Mouse (Mus musculus): ENCODE results near the gene Vmn2r93. TPM values are rescaled to one million over a fixed set of nuclear protein-coding genes. Genes with fewer than 3 reads are reported as not detected.

The Vmn2r93 gene
- not detected in 2 replicates for polyA plus RNA-seq (2014; fragmentation: Nextera tagmentation; extraction: Ambion mirVana)

- Histone ChIP-seq H3K4me2 (ENCODE audit: low read length) (no peak within 1 kb of the TSS), H3K36me3 (ENCODE audit: control insufficient read depth, insufficient read depth, low read length) (no peaks in the 10 kb centered on the region), H3K27me3 (ENCODE audit: control insufficient read depth, insufficient read depth, low read length) (no peaks in the 10 kb centered on the region), H3K27ac (replicated peaks; ENCODE audit: low read depth, low read length) (no peak within 1 kb of the TSS), H3K9ac (replicated peaks; ENCODE audit: low read length) (no peak within 1 kb of the TSS), H3K9me3 (ENCODE audit: control insufficient read depth, low read length) (peaks cover 9% of the 10 kb centered on the region; the same call in 1 of the 2 replicates), H3K4me1 (ENCODE audit: control insufficient read depth, insufficient read depth, low read length) (no peaks in the 10 kb centered on the region), H3K4me3 (replicated peaks; ENCODE audit: low read depth, low read length) (no peak within 1 kb of the TSS)
- no peak for ATAC-seq (ENCODE audit: low FRiP score, low TSS enrichment)
- 38% methylated on average over 1 of the region's 1 CpGs for WGBS
- no peak for DNase-seq
Observed at GRCm38 (mm10) chr17:18297799-18298198, at the start of gene Vmn2r93. Gene Vmn2r93, plus strand, starts transcription at chr17:18298099.

- DNase-seq (no peak), ATAC-seq (ENCODE audit: low FRiP score, low TSS enrichment) (no peak)
- Histone ChIP-seq H3K4me1 (ENCODE audit: control insufficient read depth, insufficient read depth, low read length) (no peaks in the 10 kb centered on the region), H3K27me3 (ENCODE audit: control insufficient read depth, insufficient read depth, low read length) (no peaks in the 10 kb centered on the region), H3K27ac (replicated peaks; ENCODE audit: low read depth, low read length) (no peak within 1 kb of the TSS), H3K4me2 (ENCODE audit: low read length) (no peak within 1 kb of the TSS), H3K36me3 (ENCODE audit: control insufficient read depth, insufficient read depth, low read length) (no peaks in the 10 kb centered on the region), H3K4me3 (replicated peaks; ENCODE audit: low read depth, low read length) (no peak within 1 kb of the TSS), H3K9me3 (ENCODE audit: control insufficient read depth, low read length) (peaks cover 6% of the 10 kb centered on the region; the same call in 1 of the 2 replicates), H3K9ac (replicated peaks; ENCODE audit: low read length) (no peak within 1 kb of the TSS)
- WGBS, result 65% methylated on average over 2 of the region's 2 CpGs
Observed at GRCm38 (mm10) chr17:18277656-18278055, 20.2 kb upstream of the Vmn2r93 start, which contains the start of gene Vmn2r94. Gene Vmn2r94, minus strand, starts transcription at chr17:18277756.

- WGBS, result 94% methylated on average over 2 of the region's 2 CpGs
- Histone ChIP-seq H3K4me1 (ENCODE audit: control insufficient read depth, insufficient read depth, low read length) (no peaks in the 10 kb centered on the region), H3K9me3 (ENCODE audit: control insufficient read depth, low read length) (peaks cover 12% of the 10 kb centered on the region), H3K36me3 (ENCODE audit: control insufficient read depth, insufficient read depth, low read length) (no peaks in the 10 kb centered on the region), H3K9ac (replicated peaks; ENCODE audit: low read length) (no peak overlapping the region), H3K4me3 (replicated peaks; ENCODE audit: low read depth, low read length) (no peak overlapping the region), H3K27ac (replicated peaks; ENCODE audit: low read depth, low read length) (no peak overlapping the region), H3K4me2 (ENCODE audit: low read length) (no peak overlapping the region), H3K27me3 (ENCODE audit: control insufficient read depth, insufficient read depth, low read length) (no peaks in the 10 kb centered on the region)
- ATAC-seq (ENCODE audit: low FRiP score, low TSS enrichment), result no peak
- no peak for DNase-seq
Observed at GRCm38 (mm10) chr17:18323031-18323430, 25.1 kb downstream of the Vmn2r93 start.

GRCm38 (mm10) chr17:18360007-18360406 is 62.1 kb downstream of the Vmn2r93 start:
- no peak overlapping the region for H3K9ac ChIP-seq (replicated peaks; ENCODE audit: low read length)
- 60% methylated on average over 1 of the region's 1 CpGs for WGBS
- no peak overlapping the region for H3K27ac ChIP-seq (replicated peaks; ENCODE audit: low read depth, low read length)
- no peaks in the 10 kb centered on the region for H3K4me1 ChIP-seq (ENCODE audit: control insufficient read depth, insufficient read depth, low read length)
- H3K36me3 ChIP-seq (ENCODE audit: control insufficient read depth, insufficient read depth, low read length), result no peaks in the 10 kb centered on the region
- peaks cover 14% of the 10 kb centered on the region for H3K9me3 ChIP-seq (ENCODE audit: control insufficient read depth, low read length)
- DNase-seq (no peak), ATAC-seq (ENCODE audit: low FRiP score, low TSS enrichment) (no peak)
- H3K27me3 ChIP-seq (ENCODE audit: control insufficient read depth, insufficient read depth, low read length), result no peaks in the 10 kb centered on the region
- no peak overlapping the region for H3K4me3 ChIP-seq (replicated peaks; ENCODE audit: low read depth, low read length)
- no peak overlapping the region for H3K4me2 ChIP-seq (ENCODE audit: low read length)

- Histone ChIP-seq H3K9me3 (ENCODE audit: control insufficient read depth, low read length) (peaks cover 14% of the 10 kb centered on the region), H3K9ac (replicated peaks; ENCODE audit: low read length) (no peak overlapping the region), H3K27ac (replicated peaks; ENCODE audit: low read depth, low read length) (no peak overlapping the region), H3K27me3 (ENCODE audit: control insufficient read depth, insufficient read depth, low read length) (no peaks in the 10 kb centered on the region), H3K4me2 (ENCODE audit: low read length) (no peak overlapping the region), H3K4me1 (ENCODE audit: control insufficient read depth, insufficient read depth, low read length) (no peaks in the 10 kb centered on the region), H3K4me3 (replicated peaks; ENCODE audit: low read depth, low read length) (no peak overlapping the region), H3K36me3 (ENCODE audit: control insufficient read depth, insufficient read depth, low read length) (no peaks in the 10 kb centered on the region)
- WGBS, result 59% methylated on average over 3 of the region's 3 CpGs
- DNase-seq (no peak), ATAC-seq (ENCODE audit: low FRiP score, low TSS enrichment) (no peak)
Observed at GRCm38 (mm10) chr17:18360602-18361001, 62.7 kb downstream of the Vmn2r93 start.

Other genes with a start within 250 kb of the Vmn2r93 start
- gene Vmn2r124, start 248.7 kb upstream of the Vmn2r93 start, polyA plus RNA-seq (2014; fragmentation: Nextera tagmentation; extraction: Ambion mirVana), result not detected in 2 replicates
- not detected in 2 replicates for gene Vmn2r91, start 213.1 kb upstream of the Vmn2r93 start, polyA plus RNA-seq (2014; fragmentation: Nextera tagmentation; extraction: Ambion mirVana)
- not detected in 2 replicates for gene Vmn2r92, start 146.2 kb upstream of the Vmn2r93 start, polyA plus RNA-seq (2014; fragmentation: Nextera tagmentation; extraction: Ambion mirVana)
- gene Vmn2r94, start 20.3 kb upstream of the Vmn2r93 start, polyA plus RNA-seq (2014; fragmentation: Nextera tagmentation; extraction: Ambion mirVana), result not detected in 2 replicates
- not detected in 2 replicates for gene Vmn2r95, start 126.0 kb downstream of the Vmn2r93 start, polyA plus RNA-seq (2014; fragmentation: Nextera tagmentation; extraction: Ambion mirVana)

All from midbrain, embryonic 14.5 days (tissue).